Mouse (Mus musculus) bone marrow macrophage, adult 2 months (primary cell): ENCODE measurements around the gene Ero1l.

Source experiments
- CTCF ChIP-seq: IDR thresholded peaks from 2 replicates; pipeline ENCODE4 v1.5.1; 2012; ENCODE audit warnings: low read depth, mild to moderate bottlenecking, low read length, moderate library complexity
- POLR2A ChIP-seq: IDR thresholded peaks from 2 replicates; pipeline ENCODE4 v1.6.1; 2012; ENCODE audit warnings: mild to moderate bottlenecking, low read depth, low read length, borderline replicate concordance

DNA sequence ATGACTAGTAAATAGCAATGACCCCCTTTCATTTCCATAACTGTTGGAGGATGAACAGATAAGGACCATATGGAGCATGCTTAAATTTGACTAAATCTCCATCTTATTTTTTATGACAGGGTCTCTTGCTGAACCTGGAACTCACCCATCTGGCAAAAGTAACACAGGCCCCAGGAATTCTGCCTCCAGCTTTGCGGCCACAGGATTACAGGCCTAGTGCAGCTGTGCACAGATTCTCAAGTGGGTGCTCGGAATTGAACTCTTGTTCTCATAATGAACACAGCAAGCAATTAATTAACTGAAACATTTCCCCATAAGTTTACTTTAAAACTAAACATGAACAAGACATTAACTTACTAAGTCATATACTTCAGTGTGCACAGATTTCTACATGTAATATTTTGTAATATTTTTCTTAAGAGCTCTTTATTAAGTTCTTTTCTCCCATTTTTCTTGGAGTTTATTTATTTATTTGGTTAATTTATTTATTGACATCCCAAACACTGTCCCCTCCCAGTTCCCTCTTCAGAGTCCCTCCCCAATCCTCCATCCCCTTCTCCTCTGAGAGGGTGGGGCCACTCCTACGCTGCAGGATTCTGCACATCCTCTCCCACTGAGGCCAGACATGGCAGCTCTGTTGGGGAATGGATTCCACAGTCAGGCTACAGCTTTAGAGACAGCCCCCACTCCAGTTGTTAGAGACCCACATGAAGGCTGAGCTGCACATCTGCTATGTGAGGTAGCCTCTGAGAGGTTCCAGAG is 54.6 kb downstream of the Ero1l start:
- no peak for TF ChIP-seq CTCF
- no peak for TF ChIP-seq POLR2A
